Mouse (Mus musculus): ENCODE results near the gene Irs1.
A peak's percentile ranks its signal among the peaks of the same experiment; 100 is the strongest.

Gene Irs1

GRCm38 (mm10) chr1:82288421-82288990 is 2.7 kb downstream of the Irs1 start:
- DNase-seq = peak; percentile 40

- DNase-seq = no peak
These were observed 3.4 kb downstream of the Irs1 start for GRCm38 (mm10) chr1:82287776-82288325.

GRCm38 (mm10) chr1:82287052-82287775 is 4.0 kb downstream of the Irs1 start:
- DNase-seq = no peak

- DNase-seq = no peak
These were observed 4.8 kb downstream of the Irs1 start for GRCm38 (mm10) chr1:82286190-82287051.

GRCm38 (mm10) chr1:82285461-82286189 is 5.6 kb downstream of the Irs1 start:
- DNase-seq = no peak

- DNase-seq = no peak
These were observed 6.8 kb downstream of the Irs1 start for GRCm38 (mm10) chr1:82284403-82284802.

- no peak for DNase-seq
These were observed 7.3 kb downstream of the Irs1 start for GRCm38 (mm10) chr1:82283901-82284301.

- peak; percentile 92 for DNase-seq
These were observed 8.1 kb downstream of the Irs1 start for GRCm38 (mm10) chr1:82282992-82283611.

- DNase-seq = no peak
These were observed 9.4 kb downstream of the Irs1 start for GRCm38 (mm10) chr1:82281823-82282222.

GRCm38 (mm10) chr1:82279768-82280167 is 11.4 kb downstream of the Irs1 start:
- no peak for DNase-seq

- DNase-seq = no peak
These were observed 16.9 kb downstream of the Irs1 start for GRCm38 (mm10) chr1:82274361-82274760.

- DNase-seq = no peak
These were observed 17.7 kb downstream of the Irs1 start for GRCm38 (mm10) chr1:82273529-82273928.

GRCm38 (mm10) chr1:82272231-82272630 is 19.0 kb downstream of the Irs1 start:
- DNase-seq = no peak

- no peak for DNase-seq
These were observed 23.7 kb downstream of the Irs1 start for GRCm38 (mm10) chr1:82267547-82267946.

GRCm38 (mm10) chr1:82262331-82262730 is 28.9 kb downstream of the Irs1 start:
- DNase-seq = no peak

GRCm38 (mm10) chr1:82261638-82262037 is 29.6 kb downstream of the Irs1 start:
- DNase-seq = no peak

GRCm38 (mm10) chr1:82261053-82261618 is 30.1 kb downstream of the Irs1 start:
- DNase-seq = no peak

GRCm38 (mm10) chr1:82260055-82260454 is 31.2 kb downstream of the Irs1 start:
- no peak for DNase-seq

GRCm38 (mm10) chr1:82258331-82258730 is 32.9 kb downstream of the Irs1 start:
- DNase-seq = no peak

GRCm38 (mm10) chr1:82257457-82257856 is 33.8 kb downstream of the Irs1 start:
- DNase-seq = peak; percentile 42

- DNase-seq = peak; percentile 28
These were observed 37.3 kb downstream of the Irs1 start for GRCm38 (mm10) chr1:82253789-82254445.

All from lung, postnatal 10 days (tissue).